Mouse (Mus musculus): Measurements from ENCODE around the gene Hoxc11.

DNA sequence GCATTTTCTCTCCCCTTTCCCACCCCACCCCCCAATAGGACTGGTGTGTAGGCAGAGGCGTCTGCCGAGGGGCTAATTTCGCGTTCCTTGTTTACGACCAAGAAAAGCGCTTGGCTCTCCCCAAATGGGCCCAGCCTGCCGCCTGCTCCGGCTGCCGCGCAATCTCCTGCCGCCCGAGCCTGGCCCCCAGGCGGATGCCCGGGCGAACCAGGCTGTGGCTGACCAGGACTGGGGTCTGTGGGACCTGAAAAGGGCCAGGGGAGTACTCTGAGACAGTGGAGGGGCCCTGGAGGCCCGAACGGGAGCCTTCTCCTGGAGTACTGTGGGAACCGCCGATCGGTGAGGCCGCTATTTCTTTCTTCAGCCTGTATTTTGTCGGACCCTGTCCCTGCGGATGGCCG is 46.3 kb downstream of the Hoxc11 start:
- no peak for TF ChIP-seq HCFC1 (IDR thresholded peaks at IDR 0.05; ENCODE audit: low read depth, low read length)
- no peak for TF ChIP-seq ZKSCAN1 (IDR thresholded peaks at IDR 0.05; ENCODE audit: borderline replicate concordance, low read depth, low read length)
- no peak for TF ChIP-seq CTCF (conservative IDR thresholded peaks at IDR 0.05 in 1 of 2, IDR thresholded peaks at IDR 0.05 in 1 of 2; ENCODE audit: low read depth in 2 of 2, low read length in 2 of 2)
- no peak for TF ChIP-seq CHD2 (IDR thresholded peaks at IDR 0.05; ENCODE audit: low read length)
- no peak for TF ChIP-seq POLR2A (IDR thresholded peaks at IDR 0.05; ENCODE audit: low read depth, low read length)
